Mouse (Mus musculus): ENCODE measurements around the gene Egln3. TPM values are rescaled to one million over a fixed set of nuclear protein-coding genes. Genes with fewer than 3 reads are reported as not detected.

Gene Egln3
- total RNA-seq, 1 experiment from 2014 or later = 30.1 TPM

- peak; percentile 46; the same call in 1 of the 2 replicates for ATAC-seq (replicated peaks; ENCODE audit: low read depth, poor library complexity, severe bottlenecking)
Observed at GRCm38 (mm10) chr12:54205195-54205594, 1.5 kb upstream of the Egln3 start.

GRCm38 (mm10) chr12:54202765-54203655, 650 bp downstream of the Egln3 start:
- peak; percentile 33 for ATAC-seq (replicated peaks; ENCODE audit: low read depth, poor library complexity, severe bottlenecking)

GRCm38 (mm10) chr12:54202276-54202675, 1.4 kb downstream of the Egln3 start:
- no peak for ATAC-seq (replicated peaks; ENCODE audit: low read depth, poor library complexity, severe bottlenecking)

GRCm38 (mm10) chr12:54200856-54201255, 2.8 kb downstream of the Egln3 start:
- no peak for ATAC-seq (replicated peaks; ENCODE audit: low read depth, poor library complexity, severe bottlenecking)

- no peak for ATAC-seq (replicated peaks; ENCODE audit: low read depth, poor library complexity, severe bottlenecking)
Observed at GRCm38 (mm10) chr12:54200172-54200571, 3.5 kb downstream of the Egln3 start.

- ATAC-seq (replicated peaks; ENCODE audit: low read depth, poor library complexity, severe bottlenecking) = no peak
Observed at GRCm38 (mm10) chr12:54198282-54198918, 5.3 kb downstream of the Egln3 start.

- no peak for ATAC-seq (replicated peaks; ENCODE audit: low read depth, poor library complexity, severe bottlenecking)
Observed at GRCm38 (mm10) chr12:54197849-54198248, 5.8 kb downstream of the Egln3 start.

- ATAC-seq (replicated peaks; ENCODE audit: low read depth, poor library complexity, severe bottlenecking) = no peak
Observed at GRCm38 (mm10) chr12:54197301-54197782, 6.3 kb downstream of the Egln3 start.

GRCm38 (mm10) chr12:54196881-54197280, 6.8 kb downstream of the Egln3 start:
- ATAC-seq (replicated peaks; ENCODE audit: low read depth, poor library complexity, severe bottlenecking) = no peak

GRCm38 (mm10) chr12:54194159-54194558, 9.5 kb downstream of the Egln3 start:
- ATAC-seq (replicated peaks; ENCODE audit: low read depth, poor library complexity, severe bottlenecking) = no peak

GRCm38 (mm10) chr12:54192305-54192661, 11.4 kb downstream of the Egln3 start:
- no peak for ATAC-seq (replicated peaks; ENCODE audit: low read depth, poor library complexity, severe bottlenecking)

GRCm38 (mm10) chr12:54191608-54192304, 11.9 kb downstream of the Egln3 start:
- peak; percentile 71 for ATAC-seq (replicated peaks; ENCODE audit: low read depth, poor library complexity, severe bottlenecking)

GRCm38 (mm10) chr12:54191181-54191580, 12.5 kb downstream of the Egln3 start:
- ATAC-seq (replicated peaks; ENCODE audit: low read depth, poor library complexity, severe bottlenecking) = peak; percentile 19

- peak; percentile 49 for ATAC-seq (replicated peaks; ENCODE audit: low read depth, poor library complexity, severe bottlenecking)
Observed at GRCm38 (mm10) chr12:54187812-54188600, 15.7 kb downstream of the Egln3 start.

GRCm38 (mm10) chr12:54186926-54187623, 16.6 kb downstream of the Egln3 start:
- 0 out of 2 replicates have a peak, but pooled peaks have one; percentile 6 for ATAC-seq (replicated peaks; ENCODE audit: low read depth, poor library complexity, severe bottlenecking)

GRCm38 (mm10) chr12:54184264-54184663, 19.4 kb downstream of the Egln3 start:
- ATAC-seq (replicated peaks; ENCODE audit: low read depth, poor library complexity, severe bottlenecking) = no peak

- ATAC-seq (replicated peaks; ENCODE audit: low read depth, poor library complexity, severe bottlenecking) = no peak
Observed at GRCm38 (mm10) chr12:54178323-54178722, 25.3 kb downstream of the Egln3 start.

GRCm38 (mm10) chr12:54168786-54169185, 34.9 kb downstream of the Egln3 start:
- no peak for ATAC-seq (replicated peaks; ENCODE audit: low read depth, poor library complexity, severe bottlenecking)

- ATAC-seq (replicated peaks; ENCODE audit: low read depth, poor library complexity, severe bottlenecking) = no peak
Observed at GRCm38 (mm10) chr12:54167737-54168136, 35.9 kb downstream of the Egln3 start.
